Mouse (Mus musculus) ovary, adult 2 months (tissue): ENCODE data around the gene Rdh16f1. TPM values are rescaled to one million over a fixed set of nuclear protein-coding genes. Genes with fewer than 3 reads are reported as not detected.

Source experiments
- polyA plus RNA-seq: library from polyadenylated mRNA; depleted of rRNA; stranded (reverse); fragments of >200 nt; gene quantifications from 2 replicates; pipeline ENCODE4 v1.2.3, GENCODE M21; 2012; rRNA removed

The Rdh16f1 gene
- 0.84 and 1.1 TPM in 2 replicates for polyA plus RNA-seq

GRCm38 (mm10) chr10:127759181-127760110 lies at the start of gene Rdh16f1, which contains the start of gene Rdh1:
Rdh16f1 (plus strand) TSS chr10:127759787.
Rdh1 (plus strand) TSS chr10:127759721.

GRCm38 (mm10) chr10:127724178-127724577 lies 35.4 kb upstream of the Rdh16f1 start, which contains the start of gene Tac2:
Tac2 (plus strand) TSS chr10:127724478.

GRCm38 (mm10) chr10:127739083-127739660 lies 20.4 kb upstream of the Rdh16f1 start, which contains the start of gene Zbtb39:
Zbtb39 (plus strand) TSS chr10:127739538.

GRCm38 (mm10) chr10:127751548-127751947 lies 8.0 kb upstream of the Rdh16f1 start, which contains the start of gene Gpr182:
Gpr182 (minus strand) TSS chr10:127751732.

GRCm38 (mm10) chr10:127776011-127776410 lies 16.4 kb downstream of the Rdh16f1 start, which contains the start of gene Rdh9:
Rdh9 (plus strand) TSS chr10:127776386.

GRCm38 (mm10) chr10:127800891-127801290 lies 41.3 kb downstream of the Rdh16f1 start, which contains the start of gene Rdh16:
Rdh16 (plus strand) TSS chr10:127801152.

Other genes with a start within 250 kb of the Rdh16f1 start
- 23.2 and 29.9 TPM in 2 replicates for gene Ndufa4l2, start 244.8 kb upstream of the Rdh16f1 start, polyA plus RNA-seq
- gene Shmt2, start 237.3 kb upstream of the Rdh16f1 start, polyA plus RNA-seq, result 133 and 139 TPM in 2 replicates
- 0.11 and 0.40 TPM in 2 replicates for gene Nxph4, start 225.2 kb upstream of the Rdh16f1 start, polyA plus RNA-seq
- 289 and 317 TPM in 2 replicates for gene Lrp1, start 138.6 kb upstream of the Rdh16f1 start, polyA plus RNA-seq
- gene Stat6, start 116.8 kb upstream of the Rdh16f1 start, polyA plus RNA-seq, result 75.6 and 87.4 TPM in 2 replicates
- 3.8 and 4.5 TPM in 2 replicates for gene Nemp1, start 92.9 kb upstream of the Rdh16f1 start, polyA plus RNA-seq
- gene Nab2, start 91.2 kb upstream of the Rdh16f1 start, polyA plus RNA-seq, result 70.9 and 87.8 TPM in 2 replicates
- 1.5 and 1.8 TPM in 2 replicates for gene Myo1a, start 54.6 kb upstream of the Rdh16f1 start, polyA plus RNA-seq
- gene Tac2, start 35.3 kb upstream of the Rdh16f1 start, polyA plus RNA-seq, result 1.1 TPM in 1 of 2 replicates, not detected in the other
- 10.2 and 12.5 TPM in 2 replicates for gene Zbtb39, start 20.2 kb upstream of the Rdh16f1 start, polyA plus RNA-seq
- 6.9 and 7.2 TPM in 2 replicates for gene Gpr182, start 8.1 kb upstream of the Rdh16f1 start, polyA plus RNA-seq
- gene Rdh1, start 66 bp upstream of the Rdh16f1 start, polyA plus RNA-seq, result 0.27 and 0.28 TPM in 2 replicates
- 0.48 TPM in 1 of 2 replicates, not detected in the other for gene Rdh9, start 16.6 kb downstream of the Rdh16f1 start, polyA plus RNA-seq
- gene Rdh16, start 41.4 kb downstream of the Rdh16f1 start, polyA plus RNA-seq, result 0.12 and 0.18 TPM in 2 replicates
- not detected in 2 replicates for gene Rdh19, start 90.1 kb downstream of the Rdh16f1 start, polyA plus RNA-seq
- 0.24 TPM in 1 of 2 replicates, not detected in the other for gene Rdh16f2, start 106.7 kb downstream of the Rdh16f1 start, polyA plus RNA-seq
- 0.29 and 1.0 TPM in 2 replicates for gene Rdh7, start 129.0 kb downstream of the Rdh16f1 start, polyA plus RNA-seq
- 0.19 and 0.69 TPM in 2 replicates for gene Sdr9c7, start 138.7 kb downstream of the Rdh16f1 start, polyA plus RNA-seq
- 0.13 TPM in 1 of 2 replicates, not detected in the other for gene Hsd17b6, start 247.8 kb downstream of the Rdh16f1 start, polyA plus RNA-seq